Mouse (Mus musculus) hindbrain, embryonic 15.5 days (tissue): ENCODE data around the gene Zscan5b. TPM values are rescaled to one million over a fixed set of nuclear protein-coding genes. Genes with fewer than 3 reads are reported as not detected.

Experiments
- ATAC-seq: fragments of 200-750 bp; cut with Nextera tagmentation; 2 replicates; pipeline ENCODE4 v1.8.0; 2017; ENCODE audit warnings: low read depth, moderate number of reproducible peaks, moderate TSS enrichment; ENCODE audit not compliant: low FRiP score
- H3K27ac ChIP-seq: fragments of 300-500 bp; sonication (generic); replicated peaks from 2 replicates; pipeline ENCODE4 v1.5.1; 2015; ENCODE audit warnings: mild to moderate bottlenecking, inconsistent platforms
- H3K27me3 ChIP-seq: fragments of 300-500 bp; sonication (generic); 2 replicates; pipeline ENCODE4 v1.6.1; 2015; ENCODE audit warnings: control low read depth, inconsistent platforms
- H3K36me3 ChIP-seq: fragments of 300-500 bp; sonication (generic); 2 replicates; pipeline ENCODE4 v1.6.1; 2015; ENCODE audit warnings: control low read depth, inconsistent platforms
- H3K4me1 ChIP-seq: fragments of 300-500 bp; sonication (generic); replicated peaks from 2 replicates; pipeline ENCODE4 v1.6.1; 2015; ENCODE audit warnings: control low read depth, inconsistent platforms
- H3K4me2 ChIP-seq: fragments of 300-500 bp; sonication (generic); 2 replicates; pipeline ENCODE4 v1.6.1; 2015; ENCODE audit warnings: moderate library complexity, mild to moderate bottlenecking, inconsistent platforms
- H3K4me3 ChIP-seq: fragments of 300-500 bp; sonication (generic); 2 replicates; pipeline ENCODE4 v1.5.1; 2015; ENCODE audit warnings: mild to moderate bottlenecking, inconsistent platforms
- H3K9ac ChIP-seq: fragments of 300-500 bp; sonication (generic); 2 replicates; pipeline ENCODE4 v1.6.1; 2015; ENCODE audit warnings: inconsistent platforms
- H3K9me3 ChIP-seq: fragments of 300-500 bp; sonication (generic); 2 replicates; pipeline ENCODE4 v1.6.1; 2016; ENCODE audit warnings: control low read depth, inconsistent platforms
- WGBS: fragments of 180-500 bp; shearing (Covaris S2); methylation state at CpG from one replicate; pipeline ENCODE4 v1.1.7; 2015; 5-methylcytosine and 5-hydroxymethylcytosine counted together
- polyA plus RNA-seq: library from polyadenylated mRNA; unstranded; fragments of >200 nt; fragmentation: Nextera tagmentation; extraction: Ambion mirVana; gene quantifications from 2 replicates; pipeline ENCODE4 v1.2.1, GENCODE M21; 2015

Gene Zscan5b
- polyA plus RNA-seq, 1 experiment from 2014 or later, result not detected

DNA sequence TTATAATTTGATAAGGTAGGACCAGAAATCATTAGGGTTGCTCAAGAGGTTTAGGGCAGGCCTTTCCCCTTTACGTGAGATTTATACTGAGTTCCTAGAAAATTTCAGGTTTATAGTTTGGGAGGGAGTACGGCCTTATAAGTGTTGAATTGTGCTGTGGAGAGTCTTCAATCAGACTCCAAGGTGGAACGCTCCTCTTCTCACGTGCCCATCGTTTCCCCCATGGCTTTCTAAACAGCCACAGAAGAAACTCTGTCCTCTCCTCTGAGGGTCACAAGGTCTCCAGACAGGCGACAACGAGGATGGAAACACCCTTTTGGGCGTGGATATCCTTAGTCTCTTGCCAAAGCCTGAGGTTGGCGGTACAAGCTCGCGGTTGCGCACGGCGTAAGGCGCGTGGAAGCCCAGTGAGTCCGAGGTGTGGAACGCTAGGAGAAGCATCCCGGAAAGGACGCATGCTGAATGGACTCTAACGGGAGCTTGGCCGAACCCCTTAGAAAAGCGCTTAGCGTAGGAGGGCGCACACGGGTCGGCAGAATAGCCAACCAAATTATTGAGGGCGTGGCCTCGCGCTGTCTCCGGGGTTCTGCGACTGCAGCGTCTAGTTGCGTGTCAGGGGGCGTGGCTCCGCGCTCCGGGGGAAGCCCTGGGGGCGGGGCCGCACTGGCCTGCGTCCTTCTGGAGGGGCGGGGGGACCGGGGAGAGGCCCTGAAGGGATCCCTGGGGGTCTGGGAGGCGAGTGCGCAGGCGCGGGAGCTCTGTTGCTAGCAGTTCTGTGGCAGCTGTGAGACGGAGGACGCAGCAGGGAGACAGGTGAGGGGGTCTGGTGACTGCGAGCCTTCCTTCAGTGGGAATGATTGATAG, 64.0 kb downstream of the Zscan5b start, which contains the start of gene Zfp667:
Zfp667 (plus strand) TSS at position 738 of the 864 bp plus-strand sequence.
- Histone ChIP-seq H3K9me3 (no peaks in the 10 kb centered on the region), H3K9ac (peak within 1 kb of the TSS; percentile 44), H3K4me2 (peak within 1 kb of the TSS; percentile 66), H3K4me1 (peaks cover 36% of the 10 kb centered on the region), H3K27me3 (no peaks in the 10 kb centered on the region), H3K27ac (peak within 1 kb of the TSS; percentile 83), H3K4me3 (peak within 1 kb of the TSS; percentile 48), H3K36me3 (peaks cover 4% of the 10 kb centered on the region; the same call in 1 of the 2 replicates)
- 3% methylated on average over 50 of the region's 50 CpGs for WGBS
- peak; percentile 78 for ATAC-seq

DNA sequence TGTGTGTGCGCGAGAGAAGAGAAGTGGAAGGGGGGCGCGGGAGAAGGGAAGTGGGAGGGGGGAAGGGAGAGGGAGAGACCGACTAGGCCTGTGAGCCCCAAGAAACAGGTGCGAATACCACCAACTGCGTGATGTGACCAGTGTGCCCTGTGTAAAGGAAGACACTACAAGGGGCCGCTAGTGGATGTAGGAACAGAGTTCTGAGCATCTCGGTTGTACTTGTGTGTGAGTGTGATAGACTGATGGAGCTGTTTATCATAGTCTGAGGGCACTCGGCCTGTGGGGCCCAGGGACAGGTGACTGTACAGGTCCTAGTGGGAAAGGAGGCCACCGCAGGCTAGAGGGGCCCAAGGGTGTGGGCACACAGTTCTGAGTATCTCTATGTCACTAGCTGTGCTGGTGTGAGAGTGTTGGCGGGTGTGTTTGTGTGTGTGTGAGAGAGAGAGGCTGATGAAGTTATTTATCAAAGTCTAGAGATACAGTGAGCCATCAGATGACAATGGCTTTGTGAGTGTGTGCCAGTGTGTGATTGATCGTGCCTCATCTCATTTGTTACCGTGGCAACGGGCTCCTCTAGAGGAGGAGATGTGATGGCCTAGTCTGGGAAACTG, 64.9 kb downstream of the Zscan5b start:
- Histone ChIP-seq H3K36me3 (peaks cover 4% of the 10 kb centered on the region; the same call in 1 of the 2 replicates), H3K27me3 (no peaks in the 10 kb centered on the region), H3K4me1 (peaks cover 36% of the 10 kb centered on the region), H3K27ac (peak overlapping the region; percentile 83), H3K9ac (peak overlapping the region; percentile 44), H3K9me3 (no peaks in the 10 kb centered on the region), H3K4me2 (peak overlapping the region; percentile 66), H3K4me3 (peak overlapping the region; percentile 48)
- peak; percentile 31 for ATAC-seq
- WGBS, result 9% methylated on average over 15 of the region's 15 CpGs

Other genes with a start within 250 kb of the Zscan5b start
- not detected in 2 replicates for gene Vmn1r65, start 211.3 kb upstream of the Zscan5b start, polyA plus RNA-seq
- not detected in 2 replicates for gene Nlrp4c, start 177.1 kb upstream of the Zscan5b start, polyA plus RNA-seq
- 24.8 and 27.4 TPM in 2 replicates for gene Zfp787, start 66.3 kb upstream of the Zscan5b start, polyA plus RNA-seq
- gene Zfp444, start 50.1 kb upstream of the Zscan5b start, polyA plus RNA-seq, result 87.8 and 90.1 TPM in 2 replicates
- gene Galp, start 25.2 kb upstream of the Zscan5b start, polyA plus RNA-seq, result not detected in 2 replicates
- gene Epp13, start 30.4 kb downstream of the Zscan5b start, polyA plus RNA-seq, result 0.23 and 0.41 TPM in 2 replicates
- 16.3 and 17.6 TPM in 2 replicates for gene Zfp667, start 64.3 kb downstream of the Zscan5b start, polyA plus RNA-seq
- gene Zfp583, start 109.0 kb downstream of the Zscan5b start, polyA plus RNA-seq, result 13.6 and 14.7 TPM in 2 replicates
- gene Gm3854, start 121.5 kb downstream of the Zscan5b start, polyA plus RNA-seq, result 8.1 and 8.5 TPM in 2 replicates
- 3.5 and 4.9 TPM in 2 replicates for gene Zfp78, start 141.0 kb downstream of the Zscan5b start, polyA plus RNA-seq
- 13.8 and 14.2 TPM in 2 replicates for gene Zfp28, start 161.0 kb downstream of the Zscan5b start, polyA plus RNA-seq
- 7.0 and 8.4 TPM in 2 replicates for gene Smim17, start 176.4 kb downstream of the Zscan5b start, polyA plus RNA-seq
- 0.05 TPM in 1 of 2 replicates, not detected in the other for gene Gm20715, start 188.0 kb downstream of the Zscan5b start, polyA plus RNA-seq
- 0.14 and 0.18 TPM in 2 replicates for gene Olfr1344, start 216.4 kb downstream of the Zscan5b start, polyA plus RNA-seq
- gene Olfr1336, start 233.9 kb downstream of the Zscan5b start, polyA plus RNA-seq, result not detected in 2 replicates
- gene Olfr1346, start 244.8 kb downstream of the Zscan5b start, polyA plus RNA-seq, result not detected in 2 replicates